Mouse (Mus musculus) heart, postnatal 0 days (tissue): ENCODE data around the gene Snf8.

Experiments
- CTCF ChIP-seq: IDR thresholded peaks from 2 replicates; pipeline ENCODE4 v1.5.1; 2016; ENCODE audit warnings: antibody characterized with exemption, control low read depth, low read depth
- EP300 ChIP-seq: IDR thresholded peaks from 2 replicates; pipeline ENCODE4 v1.6.1; 2016; ENCODE audit warnings: antibody characterized with exemption, low read depth

DNA sequence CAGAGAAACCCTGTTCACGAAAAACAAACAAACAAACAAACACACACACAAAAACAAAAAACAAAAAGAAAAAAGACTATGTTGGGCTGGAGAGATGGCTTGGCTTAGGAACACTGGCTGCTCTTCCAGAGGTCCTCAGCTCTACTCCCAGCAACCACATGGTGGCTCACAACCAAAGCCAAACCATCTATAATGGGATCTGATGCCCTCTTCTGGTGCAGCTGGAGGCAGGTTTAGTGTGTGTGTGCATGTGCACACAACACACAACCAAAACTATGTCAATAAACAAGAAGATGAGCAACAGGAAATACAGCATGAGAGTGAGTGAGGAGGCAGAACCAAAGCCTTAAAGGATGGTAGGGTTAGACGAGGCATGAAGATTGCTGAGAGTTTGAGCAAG is 3.0 kb upstream of the Snf8 start:
- TF ChIP-seq CTCF (peak; percentile 32; the same call in 1 of the 2 replicates), EP300 (no peak)
